Mouse (Mus musculus) thymus, adult 18-20 months (tissue): ENCODE results near the gene Leap2.

ENCODE experiments used
- DNase-seq, 2 experiments: peaks; one replicate each; pipeline ENCODE4 v3.0.0; 2022; ENCODE audit warnings: mixed read lengths in 2 of 2

Leap2 gene

GRCm38 (mm10) chr11:53423036-53423435, at the start of gene Leap2:
Leap2 (minus strand) TSS chr11:53423170.
- no peak for DNase-seq

GRCm38 (mm10) chr11:53472709-53473108, 49.7 kb upstream of the Leap2 start:
- DNase-seq, result no peak

- peak; percentile 51 to 53 for DNase-seq
Measured at GRCm38 (mm10) chr11:53469968-53470695, 47.2 kb upstream of the Leap2 start, which contains the start of gene Gm9837. Gm9837 (minus strand) TSS chr11:53470479.

GRCm38 (mm10) chr11:53469294-53469967, 46.5 kb upstream of the Leap2 start:
- DNase-seq, result no peak

- DNase-seq, result no peak
Measured at GRCm38 (mm10) chr11:53466231-53466971, 43.4 kb upstream of the Leap2 start.

GRCm38 (mm10) chr11:53463551-53464424, 40.8 kb upstream of the Leap2 start:
- DNase-seq, result no peak

- DNase-seq, result no peak
Measured at GRCm38 (mm10) chr11:53461727-53462126, 38.8 kb upstream of the Leap2 start.

- DNase-seq, result no peak
Measured at GRCm38 (mm10) chr11:53460192-53460591, 37.2 kb upstream of the Leap2 start.

GRCm38 (mm10) chr11:53458996-53459395, 36.0 kb upstream of the Leap2 start:
- DNase-seq, result no peak

- DNase-seq, result no peak
Measured at GRCm38 (mm10) chr11:53457372-53457954, 34.5 kb upstream of the Leap2 start.

- no peak for DNase-seq
Measured at GRCm38 (mm10) chr11:53456474-53457371, 33.8 kb upstream of the Leap2 start, which contains the start of the genes Gm10447 and Shroom1. Gm10447 (minus strand) TSS chr11:53457110. Shroom1 (plus strand) TSS chr11:53457205.

- DNase-seq, result no peak
Measured at GRCm38 (mm10) chr11:53453031-53453430, 30.1 kb upstream of the Leap2 start.

GRCm38 (mm10) chr11:53452396-53452795, 29.4 kb upstream of the Leap2 start:
- DNase-seq, result no peak

- DNase-seq, result no peak
Measured at GRCm38 (mm10) chr11:53451361-53451760, 28.4 kb upstream of the Leap2 start.

- peak in 1 of 2 experiments; percentile 24 for DNase-seq
Measured at GRCm38 (mm10) chr11:53450070-53450705, 27.2 kb upstream of the Leap2 start.

- DNase-seq, result no peak
Measured at GRCm38 (mm10) chr11:53448529-53448928, 25.6 kb upstream of the Leap2 start.

GRCm38 (mm10) chr11:53447996-53448395, 25.0 kb upstream of the Leap2 start:
- no peak for DNase-seq

- no peak for DNase-seq
Measured at GRCm38 (mm10) chr11:53446183-53446582, 23.2 kb upstream of the Leap2 start.

GRCm38 (mm10) chr11:53445562-53445961, 22.6 kb upstream of the Leap2 start:
- DNase-seq, result no peak

- peak in 1 of 2 experiments; percentile 29 for DNase-seq
Measured at GRCm38 (mm10) chr11:53443861-53444260, 20.9 kb upstream of the Leap2 start.
